In the genomic region with DNA sequence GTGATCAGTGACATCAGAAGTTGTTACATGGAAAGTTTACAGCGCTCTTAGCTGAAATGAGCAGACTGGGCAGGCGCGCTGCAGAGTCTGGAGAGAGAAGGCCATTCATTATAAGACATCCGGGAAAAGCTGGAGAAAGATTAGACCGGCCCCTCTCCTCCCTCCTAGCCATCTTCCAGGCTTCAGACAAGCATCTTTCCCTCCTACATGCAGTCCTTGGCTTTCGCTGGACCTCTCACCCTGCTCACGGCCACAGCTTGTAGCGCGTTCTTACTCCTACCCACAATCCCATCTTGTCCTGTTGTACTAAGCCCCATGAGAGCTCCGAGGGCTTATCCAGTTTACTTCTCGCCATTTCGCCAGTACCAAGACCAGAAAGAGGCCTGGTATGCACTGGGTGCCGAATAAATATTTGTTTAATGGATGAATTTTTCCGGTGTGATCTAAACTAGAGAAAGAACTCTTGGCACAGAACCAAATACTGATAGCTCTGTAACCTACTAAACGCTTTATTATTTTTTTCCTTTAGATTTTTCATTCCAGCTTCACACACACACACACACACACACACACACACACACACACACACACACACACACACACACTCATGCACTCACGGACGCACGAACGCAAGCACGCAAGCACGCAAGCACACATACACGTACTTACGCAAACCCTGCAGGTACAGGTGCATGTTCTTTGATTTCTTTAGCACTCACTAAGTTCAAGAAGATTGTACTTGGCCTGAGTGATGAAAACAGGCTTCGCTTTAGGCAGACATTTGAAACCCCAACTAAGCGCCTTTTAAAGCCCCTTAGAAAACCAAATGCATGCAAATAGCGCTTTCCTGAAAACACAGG, we compare ENCODE assay signal across 9 mouse cellular contexts. TPM values are rescaled to one million over a fixed set of nuclear protein-coding genes. Genes with fewer than 3 reads are reported as not detected.
DNase-seq lines count a peak whose midpoint lies in the region; ATAC-seq lines count a peak whose summit lies in the region.
"Had no signal": no experiment of that assay in that cellular context is flagged by ENCODE, and none has a peak within 500 bp of the region (broad histone marks: within the 10 kb centered on the region; RNA-seq: fewer than 3 reads in every experiment).

No protein-coding gene starts in this region.

- peaks cover 16% of the 10 kb centered on the region for H3K4me1 ChIP-seq in forebrain, embryonic 10.5 days
- peaks cover 4% of the 10 kb centered on the region for H3K4me1 ChIP-seq in limb, embryonic 11.5 days (ENCODE audit: control insufficient read depth, insufficient read depth, low read length)
- peaks cover 14% of the 10 kb centered on the region; the same call in 1 of the 2 replicates for H3K4me1 ChIP-seq in neural tube, embryonic 12.5 days

- ATAC-seq in limb, embryonic 11.5 days (ENCODE audit: insufficient number of reproducible peaks, low FRiP score, low TSS enrichment, low read depth) = no peak
- ATAC-seq in neural tube, embryonic 12.5 days (ENCODE audit: low FRiP score, low read depth) = no peak
- ATAC-seq: Patski had no signal

- no peaks in the 10 kb centered on the region for H3K9me3 ChIP-seq in forebrain, embryonic 10.5 days
- no peaks in the 10 kb centered on the region for H3K9me3 ChIP-seq in limb, embryonic 11.5 days (ENCODE audit: control insufficient read depth, low read length)
- no peaks in the 10 kb centered on the region for H3K9me3 ChIP-seq in neural tube, embryonic 12.5 days

- H3K4me2 ChIP-seq in limb, embryonic 11.5 days (ENCODE audit: low read depth, severe bottlenecking) = peak overlapping the region; percentile 51
- peak overlapping the region; percentile 53 for H3K4me2 ChIP-seq in neural tube, embryonic 12.5 days (replicated peaks)

- peaks cover 49% of the 10 kb centered on the region for H3K27me3 ChIP-seq in forebrain, embryonic 10.5 days (ENCODE audit: poor library complexity, severe bottlenecking)
- 0 out of 2 replicates have a peak, but pooled peaks cover 7% of the 10 kb centered on the region for H3K27me3 ChIP-seq in limb, embryonic 11.5 days (ENCODE audit: control insufficient read depth, insufficient read depth, low read length)
- peaks cover 8% of the 10 kb centered on the region; the same call in 1 of the 2 replicates for H3K27me3 ChIP-seq in neural tube, embryonic 12.5 days (replicated peaks)
- H3K27me3 ChIP-seq: Patski had no signal

- DNase-seq in kidney, postnatal 10 days = peak; percentile 43
- DNase-seq in kidney, postnatal 36 days = no peak
- peak; percentile 27 for DNase-seq in forebrain, embryonic 10.5 days (ENCODE audit: extremely low spot score, low spot score)
- peak; percentile 55 for DNase-seq in limb, embryonic 11.5 days (ENCODE audit: low spot score)
- DNase-seq in cerebellum, postnatal 25 days = no peak
- DNase-seq in layer of hippocampus, adult 8-10 months (ENCODE audit: low spot score in 2 of 2) = no peak
- DNase-seq in gastrocnemius, adult 8-10 months (ENCODE audit: low spot score in 2 of 2) = no peak

- peak overlapping the region; percentile 52 for H3K27ac ChIP-seq in forebrain, embryonic 10.5 days
- no peak overlapping the region for H3K27ac ChIP-seq in limb, embryonic 11.5 days (replicated peaks; ENCODE audit: low read depth, low read length)
- no peak overlapping the region for H3K27ac ChIP-seq in neural tube, embryonic 12.5 days

- H3K9ac ChIP-seq in limb, embryonic 11.5 days (ENCODE audit: low read length) = 0 out of 2 replicates have a peak overlapping the region, but pooled peaks have one; percentile 5
- H3K9ac ChIP-seq in neural tube, embryonic 12.5 days = 0 out of 2 replicates have a peak overlapping the region, but pooled peaks have one; percentile 6

- 11% methylated on average over 26 of the region's 26 CpGs for WGBS in forebrain, embryonic 10.5 days
- 10% methylated on average over 26 of the region's 26 CpGs for WGBS in limb, embryonic 11.5 days
- 28% methylated on average over 26 of the region's 26 CpGs for WGBS in neural tube, embryonic 12.5 days

- H3K36me3 ChIP-seq in forebrain, embryonic 10.5 days (replicated peaks) = no peaks in the 10 kb centered on the region
- H3K36me3 ChIP-seq in limb, embryonic 11.5 days (ENCODE audit: control insufficient read depth, insufficient read depth, low read length) = no peaks in the 10 kb centered on the region
- no peaks in the 10 kb centered on the region for H3K36me3 ChIP-seq in neural tube, embryonic 12.5 days

- H3K4me3 ChIP-seq in forebrain, embryonic 10.5 days = peak overlapping the region; percentile 33
- peak overlapping the region; percentile 13; the same call in 1 of the 2 replicates for H3K4me3 ChIP-seq in limb, embryonic 11.5 days (ENCODE audit: low read depth, low read length)
- H3K4me3 ChIP-seq in neural tube, embryonic 12.5 days = peak overlapping the region; percentile 5; the same call in 1 of the 2 replicates

RNA-seq across cellular contexts. Expression of a gene that starts 41.4 kb away (rescaled TPM):
- polyA plus RNA-seq in forebrain, embryonic 10.5 days (2016; fragmentation: Nextera tagmentation; extraction: Ambion mirVana) = 7.8 and 10.0 TPM in 2 replicates
- 6.7 and 7.3 TPM in 2 replicates for polyA plus RNA-seq in limb, embryonic 11.5 days (2014; fragmentation: Nextera tagmentation; extraction: Ambion mirVana)
- 28.8 and 35.3 TPM in 2 replicates for polyA plus RNA-seq in neural tube, embryonic 12.5 days (2016; fragmentation: Nextera tagmentation; extraction: Ambion mirVana)
- 100 to 1,000 TPM; 584 to 717 (median 649) TPM for total RNA-seq in layer of hippocampus, adult 8-10 months (2022)
- 1 to 10 TPM in 2 of 4 experiments, under 1 TPM in 2; 0.90 to 2.6 (median 1.1) TPM for total RNA-seq in gastrocnemius, adult 8-10 months (2022)

Comparison
In these comparisons a context has a peak if more than half of its experiments do, and no peak if none do; other contexts are left out.
1. DNase-seq: peak in kidney, postnatal 10 days (single experiment), forebrain, embryonic 10.5 days (single experiment) and limb, embryonic 11.5 days (single experiment); none in kidney, postnatal 36 days (0 of 2), cerebellum, postnatal 25 days (0 of 2), layer of hippocampus, adult 8-10 months (0 of 2) and gastrocnemius, adult 8-10 months (0 of 2).
2. Peak in every context shown above with its lines, with median percentiles within 50 percentile points of each other: H3K4me3 ChIP-seq.